Mouse (Mus musculus) lung, postnatal 0 days (tissue): ENCODE results near the gene Armcx3. TPM values are rescaled to one million over a fixed set of nuclear protein-coding genes. Genes with fewer than 3 reads are reported as not detected.
"Not testable (repeated sequence)": the region's sequence is repeated elsewhere in the genome, so short reads cannot be mapped to it uniquely, and the experiment has no call there.

Experiments
- ATAC-seq: fragments of 200-750 bp; cut with Nextera tagmentation; 2 replicates; pipeline ENCODE4 v1.8.0; 2017; ENCODE audit warnings: moderate library complexity
- DNase-seq: peaks from one replicate; pipeline ENCODE4 v3.0.0-alpha.2; 2016; ENCODE audit warnings: low spot score
- H3K27ac ChIP-seq: fragments of 300-500 bp; sonication (generic); 2 replicates; pipeline ENCODE4 v1.5.1; 2014; ENCODE audit warnings: antibody characterized with exemption, mild to moderate bottlenecking, low read length, mixed read lengths
- H3K27me3 ChIP-seq: fragments of 300-500 bp; sonication (generic); replicated peaks from 2 replicates; pipeline ENCODE4 v1.6.1; 2014; ENCODE audit warnings: low read length, mixed read lengths; ENCODE audit not compliant: insufficient read depth
- H3K36me3 ChIP-seq: fragments of 300-500 bp; sonication (generic); 2 replicates; pipeline ENCODE4 v1.6.1; 2014; ENCODE audit warnings: low read length, mixed read lengths; ENCODE audit not compliant: insufficient read depth
- H3K4me1 ChIP-seq: fragments of 300-500 bp; sonication (generic); 2 replicates; pipeline ENCODE4 v1.6.1; 2014; ENCODE audit warnings: antibody characterized with exemption, low read depth, low read length, mixed read lengths; ENCODE audit not compliant: insufficient read depth
- H3K4me2 ChIP-seq: fragments of 300-500 bp; sonication (generic); replicated peaks from 2 replicates; pipeline ENCODE4 v1.6.1; 2014; ENCODE audit warnings: low read depth, mild to moderate bottlenecking, low read length, moderate library complexity, mixed read lengths
- H3K4me3 ChIP-seq: fragments of 300-500 bp; sonication (generic); 2 replicates; pipeline ENCODE4 v1.5.1; 2014; ENCODE audit warnings: low read depth, low read length
- H3K9ac ChIP-seq: fragments of 300-500 bp; sonication (generic); replicated peaks from 2 replicates; pipeline ENCODE4 v1.6.1; 2014; ENCODE audit warnings: low read depth, mild to moderate bottlenecking
- H3K9me3 ChIP-seq: fragments of 300-500 bp; sonication (generic); 2 replicates; pipeline ENCODE4 v1.6.1; 2016; ENCODE audit warnings: low read length, mixed read lengths
- CTCF ChIP-seq: IDR thresholded peaks from 2 replicates; pipeline ENCODE4 v1.5.1; 2016; ENCODE audit warnings: antibody characterized with exemption, mild to moderate bottlenecking
- EP300 ChIP-seq: IDR thresholded peaks from 2 replicates; pipeline ENCODE4 v1.6.1; 2016; ENCODE audit warnings: antibody characterized with exemption, mild to moderate bottlenecking, control low read depth
- WGBS: fragments of 180-500 bp; shearing (Covaris S2); extraction: QIAGEN DNeasy Blood & Tissue Kit; methylation state at CpG from one replicate; pipeline ENCODE4 v1.1.7; 2014; 5-methylcytosine and 5-hydroxymethylcytosine counted together
- polyA plus RNA-seq: library from polyadenylated mRNA; unstranded; fragments of >200 nt; fragmentation: Nextera tagmentation; extraction: Ambion mirVana; gene quantifications from 2 replicates; pipeline ENCODE4 v1.2.1, GENCODE M21; 2015

Armcx3 gene
- 46.4 and 56.2 TPM in 2 replicates for polyA plus RNA-seq

- ATAC-seq (peak; percentile 95), DNase-seq (peak; percentile 87)
- Histone ChIP-seq H3K4me3 (peak within 1 kb of the TSS; percentile 59), H3K27ac (peak within 1 kb of the TSS; percentile 57), H3K27me3 (no peaks in the 10 kb centered on the region), H3K36me3 (no peaks in the 10 kb centered on the region), H3K9ac (peak within 1 kb of the TSS; percentile 41), H3K4me2 (peak within 1 kb of the TSS; percentile 48), H3K4me1 (no peaks in the 10 kb centered on the region), H3K9me3 (no peaks in the 10 kb centered on the region)
- TF ChIP-seq CTCF, result no peak
- no peak for TF ChIP-seq EP300
- 13% methylated on average over 29 of the region's 46 CpGs for WGBS
Measured at GRCm38 (mm10) chrX:134756434-134757292, at the start of gene Armcx3. Gene Armcx3 (plus strand): TSS chrX:134756595.

- Histone ChIP-seq H3K4me1 (no peaks in the 10 kb centered on the region), H3K9me3 (no peaks in the 10 kb centered on the region), H3K9ac (no peak overlapping the region), H3K4me3 (no peak overlapping the region), H3K27me3 (no peaks in the 10 kb centered on the region), H3K27ac (no peak overlapping the region), H3K4me2 (no peak overlapping the region), H3K36me3 (no peaks in the 10 kb centered on the region)
- TF ChIP-seq EP300, result no peak
- TF ChIP-seq CTCF, result no peak
- 32% methylated on average over 3 of the region's 3 CpGs for WGBS
- DNase-seq (no peak), ATAC-seq (no peak)
Measured at GRCm38 (mm10) chrX:134716863-134717262, 39.5 kb upstream of the Armcx3 start.

GRCm38 (mm10) chrX:134717752-134718308, 38.6 kb upstream of the Armcx3 start, which contains the start of gene Armcx1:
Gene Armcx1 (plus strand): TSS chrX:134717963.
- DNase-seq (peak; percentile 81), ATAC-seq (peak; percentile 96)
- peak within 1 kb of the TSS; percentile 26; the same call in 1 of the 2 replicates for H3K9ac ChIP-seq
- no peaks in the 10 kb centered on the region for H3K27me3 ChIP-seq
- peak within 1 kb of the TSS; percentile 45 for H3K4me3 ChIP-seq
- H3K4me1 ChIP-seq, result no peaks in the 10 kb centered on the region
- peak within 1 kb of the TSS; percentile 60 for H3K4me2 ChIP-seq
- TF ChIP-seq CTCF (peak; percentile 42), EP300 (no peak)
- WGBS, result 17% methylated on average over 16 of the region's 16 CpGs
- no peaks in the 10 kb centered on the region for H3K9me3 ChIP-seq
- no peaks in the 10 kb centered on the region for H3K36me3 ChIP-seq
- H3K27ac ChIP-seq, result peak within 1 kb of the TSS; percentile 78

- H3K27me3 ChIP-seq, result no peaks in the 10 kb centered on the region
- peak overlapping the region; percentile 45 for H3K4me3 ChIP-seq
- H3K4me2 ChIP-seq, result peak overlapping the region; percentile 60
- DNase-seq (peak; percentile 68), ATAC-seq (peak; percentile 89)
- H3K9ac ChIP-seq, result 0 out of 2 replicates have a peak overlapping the region, but pooled peaks have one; percentile 26
- TF ChIP-seq EP300 (no peak), CTCF (no peak)
- H3K4me1 ChIP-seq, result no peaks in the 10 kb centered on the region
- H3K36me3 ChIP-seq, result no peaks in the 10 kb centered on the region
- no peaks in the 10 kb centered on the region for H3K9me3 ChIP-seq
- WGBS, result 13% methylated on average over 14 of the region's 14 CpGs
- peak overlapping the region; percentile 78 for H3K27ac ChIP-seq
Measured at GRCm38 (mm10) chrX:134718524-134718923, 37.9 kb upstream of the Armcx3 start.

GRCm38 (mm10) chrX:134723762-134724161, 32.6 kb upstream of the Armcx3 start:
- H3K9ac ChIP-seq, H3K9me3 ChIP-seq, H3K27ac ChIP-seq, H3K4me3 ChIP-seq, H3K4me2 ChIP-seq, DNase-seq, H3K4me1 ChIP-seq, ATAC-seq, H3K36me3 ChIP-seq, H3K27me3 ChIP-seq: not testable (repeated sequence)
- WGBS, result 41% methylated on average over 1 of the region's 2 CpGs

- DNase-seq (peak; percentile 56), ATAC-seq (no peak)
- H3K36me3 ChIP-seq, result no peaks in the 10 kb centered on the region
- no peak overlapping the region for H3K4me3 ChIP-seq
- H3K4me2 ChIP-seq, result no peak overlapping the region
- H3K4me1 ChIP-seq, result no peaks in the 10 kb centered on the region
- H3K9me3 ChIP-seq, result no peaks in the 10 kb centered on the region
- WGBS, result 39% methylated on average over 4 of the region's 4 CpGs
- no peak overlapping the region for H3K9ac ChIP-seq
- TF ChIP-seq CTCF, result peak; percentile 72
- TF ChIP-seq EP300, result no peak
- no peak overlapping the region for H3K27ac ChIP-seq
- H3K27me3 ChIP-seq, result no peaks in the 10 kb centered on the region
Measured at GRCm38 (mm10) chrX:134729778-134730177, 26.6 kb upstream of the Armcx3 start.
